Mouse (Mus musculus) adrenal gland, adult 8-10 months (tissue): ENCODE measurements at regions not wholly inside any gene's neighbourhood (a gene's known extent, or its start where the extent isn't known, plus 50 kb on each side); places are given as distances from the start of the nearest gene placed in this dataset.
A peak's percentile ranks its signal among the peaks of the same experiment; 100 is the strongest.

ENCODE experiments used
- DNase-seq: peaks from one replicate; pipeline ENCODE4 v3.0.0; 2022

DNA sequence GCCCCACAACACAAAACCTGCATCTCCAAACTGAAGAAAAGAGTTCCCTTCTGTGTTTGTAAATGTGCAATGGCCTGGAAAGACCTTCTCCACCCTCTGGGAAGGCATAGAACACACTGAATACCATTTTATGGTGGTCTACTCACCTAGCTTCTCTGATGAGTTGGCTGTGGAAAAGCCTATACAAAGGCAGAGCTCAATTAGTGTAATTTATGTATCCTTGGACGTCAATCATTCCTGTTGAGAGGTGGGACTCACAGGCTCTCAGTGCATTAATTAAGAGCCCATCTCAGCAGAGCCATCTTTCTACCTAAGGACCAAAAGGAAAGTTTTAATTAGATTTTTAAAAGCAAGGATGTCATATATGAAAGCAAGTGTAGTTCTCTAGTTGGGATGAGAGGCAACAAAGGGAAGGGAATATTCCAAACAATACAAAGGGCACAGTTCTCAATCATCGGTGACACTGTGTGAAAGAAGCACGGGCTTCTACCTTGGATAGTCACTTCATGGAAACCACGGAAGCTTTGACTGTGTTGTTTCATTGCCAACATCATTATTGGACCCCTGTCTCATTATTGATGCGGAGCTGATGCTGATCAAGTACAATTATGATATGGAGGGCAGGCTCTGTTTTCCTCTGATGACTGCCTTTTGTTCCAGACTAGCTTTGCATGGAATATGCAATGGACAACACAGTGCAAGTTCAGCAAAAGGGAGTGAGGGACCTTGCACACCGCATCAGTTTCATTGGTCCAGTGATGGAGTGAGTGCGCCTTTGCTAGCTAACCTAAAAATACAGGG, 392.5 kb upstream of the Tenm3 start:
- no peak for DNase-seq

GRCm38 (mm10) chr8:49223841-49224420, 380.2 kb upstream of the Tenm3 start:
- DNase-seq: no peak

- no peak for DNase-seq
Observed at GRCm38 (mm10) chr8:49195333-49195640, 351.5 kb upstream of the Tenm3 start.

DNA sequence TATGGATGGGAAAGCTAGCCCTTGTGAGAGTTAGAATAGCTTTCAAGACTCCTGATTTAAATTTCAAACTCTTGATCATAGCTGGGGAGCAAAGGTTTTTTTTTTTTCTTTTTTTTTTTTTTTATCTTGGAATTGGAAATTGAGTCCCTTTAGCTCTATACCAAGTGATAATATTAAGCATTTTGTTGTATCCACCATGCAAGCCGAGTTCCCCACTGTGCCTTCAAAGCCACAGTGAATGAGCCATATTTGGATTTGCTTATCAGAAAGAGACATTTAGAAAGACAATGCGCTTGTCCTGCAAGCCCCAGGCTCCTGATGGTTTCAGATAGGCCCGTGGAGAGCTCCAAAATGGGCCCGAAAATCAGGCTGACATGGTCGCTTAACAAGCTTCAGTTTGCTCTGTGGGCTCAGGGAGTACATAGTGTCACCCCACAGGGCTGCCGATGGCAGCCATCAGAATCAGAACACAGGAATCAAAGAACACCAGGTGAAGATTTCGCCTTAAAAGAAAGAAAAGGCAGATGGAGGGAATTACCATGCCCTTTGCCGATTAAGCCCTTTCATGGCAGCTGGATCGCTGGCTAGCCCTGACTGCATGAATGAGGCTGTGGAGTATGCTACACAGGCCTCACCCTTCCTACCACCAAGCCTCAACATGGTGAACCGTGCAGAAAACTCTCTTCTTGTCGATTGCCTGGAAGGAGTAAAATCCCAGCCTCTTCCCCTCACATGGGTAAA, 351.0 kb upstream of the Tenm3 start:
- no peak for DNase-seq

- no peak for DNase-seq
Observed at GRCm38 (mm10) chr8:49186853-49187252, 343.1 kb upstream of the Tenm3 start.

DNA sequence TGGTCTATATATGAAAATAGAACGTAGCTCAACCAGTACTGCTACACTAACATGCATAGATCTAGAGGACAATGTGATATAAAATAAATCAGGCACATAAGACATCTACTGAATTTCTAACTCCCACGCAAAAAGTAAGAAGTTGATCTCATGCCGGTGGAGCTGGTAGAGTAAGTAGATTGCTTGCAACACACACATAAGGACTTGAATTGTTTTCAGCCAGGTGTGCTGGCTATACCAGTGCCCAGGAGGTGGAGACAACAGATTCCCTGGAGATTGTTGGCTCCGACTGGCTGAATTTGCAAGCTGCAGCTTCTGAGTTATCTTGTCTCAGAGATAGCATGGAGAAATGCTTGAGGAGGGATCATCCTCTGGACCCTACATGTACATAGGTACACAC, 331.6 kb upstream of the Tenm3 start:
- no peak for DNase-seq

DNA sequence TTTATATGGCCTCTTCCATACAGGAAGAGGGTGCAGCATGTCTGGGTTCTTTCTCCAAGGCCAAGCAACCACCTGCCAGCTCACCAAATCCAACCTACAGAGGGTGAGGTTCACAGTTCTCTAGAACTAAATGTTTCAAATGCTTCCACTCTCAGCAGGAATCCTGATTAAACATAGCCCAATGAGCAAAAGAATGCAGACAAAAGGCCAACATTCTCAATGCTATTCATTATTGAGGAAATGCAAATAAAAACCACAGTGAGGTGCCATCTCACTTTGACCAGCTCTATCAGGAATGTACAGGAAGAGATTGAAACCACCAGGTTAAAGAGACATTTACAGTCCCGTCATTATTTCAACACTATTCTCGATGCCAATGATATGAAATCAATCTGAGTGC, 331.2 kb upstream of the Tenm3 start:
- no peak for DNase-seq

- no peak for DNase-seq
Observed at GRCm38 (mm10) chr8:49159318-49159717, 315.6 kb upstream of the Tenm3 start.

- no peak for DNase-seq
Observed at GRCm38 (mm10) chr8:49158201-49158600, 314.4 kb upstream of the Tenm3 start.

DNA sequence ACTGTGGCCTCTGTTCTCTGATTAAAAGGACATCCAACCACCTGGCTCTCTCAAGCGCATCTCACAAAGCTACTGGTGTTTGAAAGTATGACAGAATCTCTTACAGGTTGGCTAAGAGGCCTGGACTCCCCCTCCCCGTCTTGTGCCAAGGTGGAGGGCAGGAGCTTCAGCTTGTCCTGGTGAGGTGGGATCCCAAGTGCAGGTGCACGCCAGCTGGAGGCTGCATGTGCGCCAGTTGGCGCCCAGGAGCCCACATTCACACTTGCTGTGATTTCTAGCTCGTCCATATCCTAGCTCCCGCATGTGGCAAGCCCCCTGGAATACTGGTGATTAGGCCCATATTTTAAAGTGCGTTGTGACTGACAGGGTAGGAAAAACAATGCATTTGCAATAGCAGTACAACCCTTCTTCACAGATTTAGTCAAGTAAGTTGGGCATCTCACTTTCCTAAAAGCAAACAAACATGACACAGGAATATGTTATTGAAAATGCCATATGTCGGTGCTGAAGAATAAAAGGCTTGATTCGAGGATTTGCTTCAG, 292.8 kb upstream of the Tenm3 start:
- no peak for DNase-seq

DNA sequence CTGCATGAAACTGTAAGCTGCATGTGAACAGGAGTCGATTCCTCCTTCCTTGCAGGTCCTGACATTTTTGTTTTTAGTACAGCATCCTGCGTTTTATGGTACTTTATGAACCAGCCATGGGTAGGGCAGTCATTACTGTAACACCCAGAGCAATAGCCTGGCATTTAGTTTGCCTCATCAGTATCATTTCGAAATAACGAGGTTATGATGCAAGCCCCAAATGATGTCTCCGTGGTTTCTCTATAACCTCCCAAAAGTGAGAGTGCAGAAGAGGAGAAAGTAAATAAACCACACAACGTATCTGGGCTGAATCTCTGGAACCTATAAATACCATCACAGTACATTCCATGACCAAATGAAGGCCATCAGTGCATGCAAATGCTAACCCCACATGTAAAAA, 265.3 kb upstream of the Tenm3 start:
- no peak for DNase-seq

DNA sequence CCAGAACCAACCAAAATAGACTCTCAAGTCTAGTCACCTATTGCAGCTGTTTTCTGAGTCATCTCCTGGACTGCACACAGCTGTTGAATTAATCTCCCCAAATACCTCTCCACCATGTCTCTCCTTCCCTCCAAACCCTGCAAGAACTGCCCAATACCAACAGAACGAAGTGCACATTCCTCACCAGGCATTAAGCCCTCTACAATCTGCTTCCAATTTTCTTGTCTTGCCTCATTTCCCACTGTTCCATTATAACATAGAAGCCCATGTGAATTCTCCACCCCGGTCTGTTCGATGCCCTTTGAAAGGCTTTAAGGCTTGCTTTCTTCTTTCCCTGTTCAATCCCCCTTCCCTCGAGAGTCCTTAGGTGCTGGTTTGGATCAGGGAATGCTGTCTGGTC, 264.9 kb upstream of the Tenm3 start:
- DNase-seq: no peak

GRCm38 (mm10) chr8:49106531-49106930, 262.8 kb upstream of the Tenm3 start:
- DNase-seq: no peak

GRCm38 (mm10) chr8:49101156-49101555, 257.4 kb upstream of the Tenm3 start:
- no peak for DNase-seq

DNA sequence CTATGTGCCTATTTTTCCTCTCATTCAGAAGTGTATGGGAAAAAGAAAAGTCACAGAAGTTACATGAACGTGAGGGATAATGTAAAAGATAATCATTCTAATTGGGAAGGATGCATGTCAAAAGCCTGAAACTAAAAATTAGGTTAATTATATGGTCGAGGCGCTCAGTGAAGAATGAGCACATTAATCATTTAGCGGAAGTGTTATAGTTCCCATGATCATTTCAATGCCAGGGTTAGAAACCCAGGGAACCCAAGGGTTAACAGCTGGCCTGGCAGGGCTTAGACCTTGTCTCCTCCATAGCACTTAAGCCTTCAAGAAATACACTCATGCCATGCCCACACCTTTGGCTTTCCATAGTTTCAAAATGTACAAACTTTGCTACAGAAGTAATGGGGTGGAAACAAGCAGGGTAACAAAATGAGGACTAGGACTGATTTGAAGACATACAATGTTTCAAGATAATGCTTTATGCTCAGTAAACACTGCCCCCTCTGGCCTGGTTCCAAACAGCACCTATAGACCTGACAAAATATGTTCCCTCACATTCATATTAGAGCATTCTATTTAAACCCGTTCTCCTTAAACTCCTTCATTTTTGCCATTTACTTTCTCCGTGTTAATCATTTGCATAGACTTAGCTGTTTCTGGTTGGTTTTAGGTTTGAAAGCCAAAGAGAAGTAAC, 240.6 kb upstream of the Tenm3 start:
- no peak for DNase-seq

DNA sequence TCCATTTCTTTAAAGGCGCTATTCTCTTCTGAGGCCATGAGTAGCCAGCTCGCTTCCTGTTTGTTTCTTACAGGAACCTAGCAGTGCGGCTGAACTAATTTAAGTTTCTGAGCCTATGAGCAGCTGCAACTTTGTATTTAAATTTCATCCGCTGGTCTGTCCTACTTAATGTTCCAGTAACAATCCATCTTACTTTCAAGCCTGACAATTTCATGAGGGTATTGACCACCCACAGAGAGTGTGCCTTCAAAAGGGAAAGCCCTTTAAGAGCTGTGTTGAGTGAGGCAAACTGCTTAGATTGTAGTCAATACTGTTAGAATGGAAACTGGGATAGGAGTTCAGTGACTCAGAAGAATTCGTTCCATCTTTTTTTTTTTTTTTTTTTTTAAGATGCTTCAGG, 225.7 kb upstream of the Tenm3 start:
- DNase-seq: no peak

DNA sequence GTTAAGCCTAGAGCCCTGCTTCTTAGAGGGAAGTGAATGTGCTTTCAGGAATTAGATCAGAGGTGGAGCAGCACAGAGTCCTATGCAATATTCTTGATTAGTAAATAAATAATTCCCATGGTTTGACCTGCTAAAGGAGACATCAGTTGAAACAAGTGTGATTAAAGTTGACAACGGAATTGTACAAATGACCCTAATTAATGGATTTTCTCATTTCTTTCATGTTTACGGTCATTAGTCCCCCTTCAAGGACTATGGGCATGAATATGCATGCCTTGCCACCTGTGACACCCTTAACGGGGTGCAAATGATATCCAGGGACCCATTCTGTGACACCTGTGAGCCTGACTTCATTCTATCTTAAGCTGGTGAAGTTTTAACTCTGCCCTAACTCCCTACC, 219.5 kb upstream of the Tenm3 start:
- DNase-seq: no peak

GRCm38 (mm10) chr8:49043236-49043635, 199.5 kb upstream of the Tenm3 start:
- DNase-seq: no peak

DNA sequence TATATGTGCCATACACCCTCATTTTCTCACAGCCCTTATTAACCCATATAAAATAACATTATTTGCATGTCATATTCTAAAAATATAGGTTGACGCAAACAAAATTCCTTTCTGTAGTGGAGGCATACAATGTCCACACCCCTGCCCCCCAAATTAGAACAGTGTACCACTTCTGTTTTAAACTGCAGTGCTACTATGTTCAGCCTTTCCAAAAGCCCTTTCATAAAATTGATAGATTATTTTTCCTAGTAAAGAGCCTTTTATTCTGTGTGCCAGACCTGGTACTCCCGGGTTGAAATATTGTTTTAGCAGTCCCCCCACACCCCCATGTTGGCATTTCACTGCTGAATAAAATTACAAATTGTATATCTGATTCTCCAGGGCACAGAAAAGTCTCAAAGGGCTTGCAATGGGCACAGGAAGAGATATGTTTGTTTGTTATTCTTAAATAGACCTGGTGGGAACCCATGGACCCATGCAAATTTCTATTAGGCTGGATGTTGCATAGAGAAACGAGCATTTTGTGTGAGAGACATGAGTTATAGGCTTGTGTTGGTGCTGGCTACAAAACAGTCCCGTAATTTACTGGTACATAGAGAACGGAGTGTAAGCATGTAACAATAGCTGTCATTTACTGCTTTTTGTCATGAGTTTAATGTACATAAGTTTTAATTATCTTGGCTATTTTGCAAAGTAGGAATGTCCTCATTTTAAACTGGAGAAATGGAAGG, 192.4 kb upstream of the Tenm3 start:
- DNase-seq: no peak

DNA sequence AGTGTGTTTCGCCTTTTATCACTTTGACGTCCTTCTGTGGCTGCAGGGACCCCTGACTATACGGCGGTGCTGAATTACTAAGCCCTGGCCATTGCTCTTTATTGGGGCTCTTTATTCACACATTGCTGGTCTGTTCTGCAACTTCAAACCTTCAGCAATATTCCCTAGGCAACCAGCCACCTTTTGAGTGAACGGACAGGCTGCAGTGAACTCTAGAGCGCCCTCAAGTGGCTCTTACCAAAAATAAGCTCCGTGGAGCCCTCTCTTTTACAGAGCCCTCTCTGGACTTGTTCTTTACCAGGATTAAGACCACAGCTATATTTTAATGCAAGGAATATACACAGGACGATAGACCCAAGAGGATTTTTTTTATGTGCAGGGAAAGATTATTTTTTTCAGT, 191.8 kb upstream of the Tenm3 start:
- peak; percentile 3 for DNase-seq

DNA sequence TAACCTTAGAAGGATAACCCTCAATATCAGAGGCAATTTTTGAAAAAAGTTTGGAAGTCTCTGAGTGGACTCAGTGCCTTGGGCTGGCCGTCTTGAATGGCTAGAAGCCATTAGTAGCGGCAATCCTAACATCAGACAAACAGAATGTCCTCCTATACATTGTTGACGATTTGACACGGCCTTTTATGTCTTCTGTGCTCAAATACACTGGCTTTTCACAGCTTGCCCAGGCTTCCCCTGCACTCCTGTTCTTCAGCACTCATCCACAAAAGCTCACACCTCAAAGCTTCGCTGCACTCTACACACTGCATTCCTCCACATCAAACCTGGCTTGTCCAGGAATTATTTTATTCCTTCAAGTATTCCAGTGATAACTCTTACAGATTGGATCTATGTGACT, 186.5 kb upstream of the Tenm3 start:
- no peak for DNase-seq

DNA sequence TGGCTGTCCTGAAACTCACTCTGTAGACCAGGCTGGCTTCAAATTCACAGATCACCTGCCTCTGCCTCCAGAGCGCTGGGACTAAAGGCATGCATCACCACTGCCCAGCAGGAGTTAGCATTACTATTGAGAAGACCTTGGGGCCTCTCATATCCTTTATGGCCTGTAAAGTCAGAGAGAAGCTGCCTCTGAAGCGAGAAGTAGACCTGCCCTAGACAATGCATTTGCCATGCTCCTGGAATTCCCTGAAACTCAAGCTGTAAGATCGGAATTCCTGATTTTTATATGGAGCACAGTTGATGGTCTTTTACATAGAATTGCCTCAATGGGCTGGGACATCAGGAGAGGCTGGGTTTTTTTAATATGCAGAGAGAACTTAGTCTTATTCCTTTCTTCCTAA, 174.0 kb upstream of the Tenm3 start:
- DNase-seq: no peak
